Mouse (Mus musculus) bone marrow macrophage, adult 2 months (primary cell): Measurements from ENCODE around the gene Tube1.

Experiments used
- CTCF ChIP-seq: IDR thresholded peaks from 2 replicates; pipeline ENCODE4 v1.5.1; 2012; ENCODE audit warnings: low read depth, mild to moderate bottlenecking, low read length, moderate library complexity
- POLR2A ChIP-seq: IDR thresholded peaks from 2 replicates; pipeline ENCODE4 v1.6.1; 2012; ENCODE audit warnings: mild to moderate bottlenecking, low read depth, low read length, borderline replicate concordance

GRCm38 (mm10) chr10:39158306-39158705 is 24.5 kb downstream of the Tube1 start:
- TF ChIP-seq CTCF (no peak), POLR2A (no peak)
